Mouse (Mus musculus) spleen, postnatal 36 days (tissue): Measurements from ENCODE around the gene Nos1ap.
A peak's percentile ranks its signal among the peaks of the same experiment; 100 is the strongest.

ENCODE experiments used
- DNase-seq, 2 experiments: peaks; one replicate each; pipeline ENCODE4 v3.0.0; 2022; ENCODE audit warnings: low spot score in 2 of 2, mixed read lengths in 1 of 2

Nos1ap gene

GRCm38 (mm10) chr1:170588879-170589218, 812 bp downstream of the Nos1ap start:
- DNase-seq = no peak

GRCm38 (mm10) chr1:170588353-170588752, 1.3 kb downstream of the Nos1ap start:
- no peak for DNase-seq

- no peak for DNase-seq
Measured at GRCm38 (mm10) chr1:170586715-170587114, 2.9 kb downstream of the Nos1ap start.

GRCm38 (mm10) chr1:170583925-170584324, 5.7 kb downstream of the Nos1ap start:
- DNase-seq = no peak

GRCm38 (mm10) chr1:170582341-170582740, 7.3 kb downstream of the Nos1ap start:
- no peak for DNase-seq

- no peak for DNase-seq
Measured at GRCm38 (mm10) chr1:170580485-170581110, 9.1 kb downstream of the Nos1ap start.

- no peak for DNase-seq
Measured at GRCm38 (mm10) chr1:170579476-170579875, 10.2 kb downstream of the Nos1ap start.

GRCm38 (mm10) chr1:170579063-170579462, 10.6 kb downstream of the Nos1ap start:
- DNase-seq = no peak

GRCm38 (mm10) chr1:170576728-170577065, 13.0 kb downstream of the Nos1ap start:
- DNase-seq = no peak

- DNase-seq = no peak
Measured at GRCm38 (mm10) chr1:170576012-170576727, 13.5 kb downstream of the Nos1ap start.

- DNase-seq = no peak
Measured at GRCm38 (mm10) chr1:170573117-170573516, 16.5 kb downstream of the Nos1ap start.

GRCm38 (mm10) chr1:170566969-170567368, 22.7 kb downstream of the Nos1ap start:
- DNase-seq = no peak

GRCm38 (mm10) chr1:170566538-170566937, 23.1 kb downstream of the Nos1ap start:
- DNase-seq = no peak

GRCm38 (mm10) chr1:170564926-170565325, 24.7 kb downstream of the Nos1ap start:
- DNase-seq = no peak

- DNase-seq = no peak
Measured at GRCm38 (mm10) chr1:170562431-170562830, 27.2 kb downstream of the Nos1ap start.

- no peak for DNase-seq
Measured at GRCm38 (mm10) chr1:170560768-170561167, 28.9 kb downstream of the Nos1ap start.

GRCm38 (mm10) chr1:170557962-170558361, 31.7 kb downstream of the Nos1ap start:
- no peak for DNase-seq

GRCm38 (mm10) chr1:170556696-170557095, 33.0 kb downstream of the Nos1ap start:
- DNase-seq = no peak

GRCm38 (mm10) chr1:170554939-170555293, 34.7 kb downstream of the Nos1ap start:
- peak; percentile 47 to 58 for DNase-seq

- DNase-seq = no peak
Measured at GRCm38 (mm10) chr1:170554235-170554938, 35.3 kb downstream of the Nos1ap start.

- DNase-seq = no peak
Measured at GRCm38 (mm10) chr1:170550649-170551440, 38.8 kb downstream of the Nos1ap start.

- DNase-seq = no peak
Measured at GRCm38 (mm10) chr1:170549059-170549458, 40.6 kb downstream of the Nos1ap start.
